ENCODE assay signal across 7 mouse cellular contexts in genomic region chr9:69084720-69085661, GRCm38 (mm10).
DNase-seq lines count a peak whose midpoint lies in the region; ATAC-seq and TF ChIP-seq lines count a peak whose summit lies in the region.

No protein-coding gene starts in this region.

- intact Hi-C loops in heart, postnatal 36 days (cut with DNase I), result no loop called here

- peak; percentile 21 for DNase-seq in heart, postnatal 4 days
- DNase-seq in heart, postnatal 36 days, result no peak
- DNase-seq in embryonic facial prominence, embryonic 14.5 days (ENCODE audit: low spot score), result peak; percentile 67
- peak; percentile 66 to 78 for DNase-seq in kidney, postnatal 4 days
- DNase-seq in retina, embryonic 14.5 days (ENCODE audit: low spot score), result peak; percentile 32
- DNase-seq in layer of hippocampus, adult 2 months (ENCODE audit: low spot score in 2 of 2), result no peak
- DNase-seq in urinary bladder, postnatal 4 days (ENCODE audit: low spot score in 2 of 2), result no peak

- peak; percentile 72; the same call in 1 of the 2 replicates for ATAC-seq in embryonic facial prominence, embryonic 14.5 days (ENCODE audit: low read depth)

- H3K4me2 ChIP-seq in embryonic facial prominence, embryonic 14.5 days (ENCODE audit: low read depth, low read length), result no peak overlapping the region

- H3K9ac ChIP-seq in embryonic facial prominence, embryonic 14.5 days (ENCODE audit: low read depth, low read length), result no peak overlapping the region

- H3K9me3 ChIP-seq in embryonic facial prominence, embryonic 14.5 days (ENCODE audit: control insufficient read depth, low read length), result no peaks in the 10 kb centered on the region

- no peak overlapping the region for H3K27ac ChIP-seq in embryonic facial prominence, embryonic 14.5 days (replicated peaks; ENCODE audit: low read depth, low read length)
- no peak overlapping the region for H3K27ac ChIP-seq in layer of hippocampus, adult 2 months

- H3K4me3 ChIP-seq in embryonic facial prominence, embryonic 14.5 days (ENCODE audit: low read depth, low read length), result no peak overlapping the region
- H3K4me3 ChIP-seq in layer of hippocampus, adult 2 months, result no peak overlapping the region

- H3K27me3 ChIP-seq in embryonic facial prominence, embryonic 14.5 days (replicated peaks; ENCODE audit: control insufficient read depth, insufficient read depth, low read length), result no peaks in the 10 kb centered on the region

- 51% methylated on average over 14 of the region's 14 CpGs for WGBS in embryonic facial prominence, embryonic 14.5 days

- H3K36me3 ChIP-seq in embryonic facial prominence, embryonic 14.5 days (ENCODE audit: control insufficient read depth, insufficient read depth, low read length), result no peaks in the 10 kb centered on the region

- no peak for TF ChIP-seq CTCF in layer of hippocampus, adult 2 months (conservative IDR thresholded peaks at IDR 0.05)

- peaks cover 11% of the 10 kb centered on the region for H3K4me1 ChIP-seq in embryonic facial prominence, embryonic 14.5 days (ENCODE audit: control insufficient read depth, insufficient read depth, low read length)

Comparison
In these comparisons a context has a peak if more than half of its experiments do, and no peak if none do; other contexts are left out.
1. DNase-seq: peak in heart, postnatal 4 days (single experiment), embryonic facial prominence, embryonic 14.5 days (single experiment), kidney, postnatal 4 days (2 of 2) and retina, embryonic 14.5 days (single experiment); none in heart, postnatal 36 days (0 of 2), layer of hippocampus, adult 2 months (0 of 2) and urinary bladder, postnatal 4 days (0 of 2).